14 mouse cellular contexts compared by ENCODE assay signal in the genomic region with DNA sequence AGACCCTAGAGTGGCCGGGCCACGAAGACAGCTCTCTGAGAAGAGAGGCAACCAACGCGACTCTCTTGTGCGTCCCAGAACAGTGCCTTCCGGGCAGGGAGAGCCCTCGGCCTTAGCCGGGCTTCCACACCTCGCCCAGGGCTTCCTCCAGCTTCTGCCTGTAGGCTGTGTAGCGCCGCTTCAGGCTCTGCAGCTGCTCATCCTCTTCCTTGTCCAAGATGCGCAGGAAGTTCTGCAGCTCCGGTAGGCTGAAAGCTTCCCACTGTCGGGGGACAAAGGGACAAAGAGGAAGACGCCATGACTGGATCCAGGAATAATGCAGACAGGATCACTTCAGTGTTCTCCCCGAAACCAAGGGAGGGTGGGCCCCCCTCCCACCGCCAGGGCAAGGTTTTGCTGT. TPM values are rescaled to one million over a fixed set of nuclear protein-coding genes. Genes with fewer than 3 reads are reported as not detected.
DNase-seq lines count a peak whose midpoint lies in the region; ATAC-seq and TF ChIP-seq lines count a peak whose summit lies in the region.
"Had no signal": no experiment of that assay in that cellular context is flagged by ENCODE, and none has a peak within 500 bp of the region (broad histone marks: within the 10 kb centered on the region; RNA-seq: fewer than 3 reads in every experiment).

No protein-coding gene starts in this region.

- H3K4me3 ChIP-seq in kidney, adult 2 months (ENCODE audit: insufficient read depth, low read depth, low read length) = no peak overlapping the region
- no peak overlapping the region for H3K4me3 ChIP-seq in lung, embryonic 15.5 days
- H3K4me3 ChIP-seq: embryonic facial prominence, embryonic 10.5 days; myocyte had no signal

- H3K27ac ChIP-seq in kidney, adult 2 months (ENCODE audit: insufficient read depth, low read depth, low read length) = peak overlapping the region; percentile 61; the same call in 1 of the 2 replicates
- H3K27ac ChIP-seq in lung, embryonic 15.5 days = 0 out of 2 replicates have a peak overlapping the region, but pooled peaks have one; percentile 8
- H3K27ac ChIP-seq: embryonic facial prominence, embryonic 10.5 days had no signal

- intact Hi-C loops in heart, postnatal 25 days (cut with DNase I) = loop anchor here (2.0 kb wide), 1 partner anchor 14 kb away; no protein-coding TSS in a partner anchor

- peak; percentile 18 to 58 for DNase-seq in heart, adult 18-20 months
- no peak for DNase-seq in heart, postnatal 25 days (ENCODE audit: low spot score)
- peak; percentile 67 for DNase-seq in kidney, adult 2 months
- no peak for DNase-seq in kidney, adult 11 months
- no peak for DNase-seq in lung, postnatal 14 days
- peak; percentile 66 for DNase-seq in kidney, postnatal 14 days
- DNase-seq in spleen, adult 18-20 months = no peak
- DNase-seq: cerebellum, adult 9-10 months; midbrain, embryonic 14.5 days; thymus, postnatal 25 days had no signal

- H3K9me3 ChIP-seq in lung, embryonic 15.5 days = no peaks in the 10 kb centered on the region
- H3K9me3 ChIP-seq: embryonic facial prominence, embryonic 10.5 days had no signal

- TF ChIP-seq CTCF in kidney, adult 2 months (conservative IDR thresholded peaks at IDR 0.05; ENCODE audit: insufficient read depth, insufficient read length, low read depth, low read length) = no peak

- TF ChIP-seq POLR2A in kidney, adult 2 months (IDR thresholded peaks at IDR 0.05; ENCODE audit: low read depth, low read length) = no peak

- no peak overlapping the region for H3K9ac ChIP-seq in lung, embryonic 15.5 days

- WGBS in kidney, adult 2 months = 80% methylated on average over 17 of the region's 17 CpGs
- 78% methylated on average over 17 of the region's 17 CpGs for WGBS in lung, embryonic 15.5 days

- no peaks in the 10 kb centered on the region for H3K27me3 ChIP-seq in kidney, adult 2 months (replicated peaks; ENCODE audit: control insufficient read depth, insufficient read depth, low read length)
- no peaks in the 10 kb centered on the region for H3K27me3 ChIP-seq in lung, embryonic 15.5 days
- H3K27me3 ChIP-seq: CH12.LX had no signal

- peaks cover 8% of the 10 kb centered on the region; the same call in 1 of the 2 replicates for H3K4me1 ChIP-seq in kidney, adult 2 months (ENCODE audit: control insufficient read depth, insufficient read depth, low read length)
- peaks cover 8% of the 10 kb centered on the region; the same call in 1 of the 2 replicates for H3K4me1 ChIP-seq in lung, embryonic 15.5 days

- no peak overlapping the region for H3K4me2 ChIP-seq in lung, embryonic 15.5 days

- no peak for ATAC-seq in lung, embryonic 15.5 days (ENCODE audit: borderline replicate concordance, extremely low read depth, low FRiP score, low TSS enrichment)

- no peaks in the 10 kb centered on the region; the same call in 1 of the 2 replicates for H3K36me3 ChIP-seq in kidney, adult 2 months (ENCODE audit: control insufficient read depth, insufficient read depth, low read length)
- H3K36me3 ChIP-seq in lung, embryonic 15.5 days = peaks cover 30% of the 10 kb centered on the region

RNA-seq across cellular contexts. Expression of gene Gns, which starts 47.9 kb away (rescaled TPM):
- total RNA-seq in heart, adult 18-20 months (2021) = 10 to 100 TPM; 89.4 to 92.1 TPM
- total RNA-seq in heart, postnatal 25 days (2021) = 10 to 100 TPM; 67.8 to 72.4 TPM
- polyA plus RNA-seq in kidney, adult 2 months (2012; rRNA removed) = 128 and 160 TPM in 2 replicates
- 35.5 and 36.4 TPM in 2 replicates for polyA plus RNA-seq in lung, embryonic 15.5 days (2015; fragmentation: Nextera tagmentation; extraction: Ambion mirVana)

Comparison
In these comparisons a context has a peak if more than half of its experiments do, and no peak if none do; other contexts are left out.
1. DNase-seq: peak in heart, adult 18-20 months (2 of 2), kidney, adult 2 months (single experiment) and kidney, postnatal 14 days (single experiment); none in heart, postnatal 25 days (single experiment), kidney, adult 11 months (single experiment), lung, postnatal 14 days (single experiment) and spleen, adult 18-20 months (0 of 2).